8 mouse cellular contexts compared by ENCODE assay signal in genomic region chr17:24689251-24690081, GRCm38 (mm10). TPM values are rescaled to one million over a fixed set of nuclear protein-coding genes. Genes with fewer than 3 reads are reported as not detected.
A peak's percentile ranks its signal among the peaks of the same experiment; 100 is the strongest.
DNase-seq lines count a peak whose midpoint lies in the region; ATAC-seq lines count a peak whose summit lies in the region.

TSS of gene Syngr3 (minus strand) at chr17:24689955.

- H3K9me3 ChIP-seq in forebrain, embryonic 14.5 days (replicated peaks; ENCODE audit: control insufficient read depth, low read length), result no peaks in the 10 kb centered on the region
- H3K9me3 ChIP-seq in neural tube, embryonic 15.5 days (replicated peaks), result no peaks in the 10 kb centered on the region

- intact Hi-C loops in left cerebral cortex, postnatal 25 days (cut with DNase I), result no loop called here

- peaks cover 3% of the 10 kb centered on the region for H3K4me1 ChIP-seq in forebrain, embryonic 14.5 days (ENCODE audit: control insufficient read depth, insufficient read depth, low read length)
- H3K4me1 ChIP-seq in neural tube, embryonic 15.5 days, result peaks cover 58% of the 10 kb centered on the region

- WGBS in forebrain, embryonic 14.5 days, result under 1% methylated on average over 35 of the region's 55 CpGs
- under 1% methylated on average over 49 of the region's 55 CpGs for WGBS in neural tube, embryonic 15.5 days

- peak within 1 kb of the TSS; percentile 77 for H3K27ac ChIP-seq in forebrain, embryonic 14.5 days (ENCODE audit: low read depth, low read length)
- H3K27ac ChIP-seq in neural tube, embryonic 15.5 days (replicated peaks), result peak within 1 kb of the TSS; percentile 93

- H3K4me3 ChIP-seq in forebrain, embryonic 14.5 days (ENCODE audit: low read depth, low read length), result peak within 1 kb of the TSS; percentile 77
- H3K4me3 ChIP-seq in neural tube, embryonic 15.5 days (replicated peaks), result peak within 1 kb of the TSS; percentile 70

- peaks cover 7% of the 10 kb centered on the region; the same call in 1 of the 2 replicates for H3K36me3 ChIP-seq in forebrain, embryonic 14.5 days (ENCODE audit: control insufficient read depth, insufficient read depth, low read length)
- H3K36me3 ChIP-seq in neural tube, embryonic 15.5 days, result peaks cover 13% of the 10 kb centered on the region

- H3K27me3 ChIP-seq in forebrain, embryonic 14.5 days (replicated peaks; ENCODE audit: control insufficient read depth, insufficient read depth, low read length), result peaks cover 19% of the 10 kb centered on the region
- H3K27me3 ChIP-seq in neural tube, embryonic 15.5 days (replicated peaks), result peaks cover 19% of the 10 kb centered on the region

- peak within 1 kb of the TSS; percentile 76 for H3K4me2 ChIP-seq in forebrain, embryonic 14.5 days (ENCODE audit: low read length)
- H3K4me2 ChIP-seq in neural tube, embryonic 15.5 days, result peak within 1 kb of the TSS; percentile 64

- H3K9ac ChIP-seq in forebrain, embryonic 14.5 days (ENCODE audit: low read length), result peak within 1 kb of the TSS; percentile 94
- H3K9ac ChIP-seq in neural tube, embryonic 15.5 days (replicated peaks), result peak within 1 kb of the TSS; percentile 86

- ATAC-seq in forebrain, embryonic 14.5 days, result peak; percentile 68
- ATAC-seq in neural tube, embryonic 15.5 days (ENCODE audit: low FRiP score), result peak; percentile 77

- no peak for DNase-seq in layer of hippocampus, adult 18-20 months (ENCODE audit: low spot score in 2 of 2)
- DNase-seq in layer of hippocampus, adult 9-11 months, result no peak
- peak; percentile 74 for DNase-seq in cerebellum, adult 11-12 months
- DNase-seq in forebrain, embryonic 14.5 days (ENCODE audit: low spot score), result peak; percentile 51
- peak; percentile 52 to 60 for DNase-seq in left cerebral cortex, postnatal 25 days (ENCODE audit: low spot score in 2 of 2)
- no peak for DNase-seq in gastrocnemius, adult 8-10 months (ENCODE audit: low spot score in 2 of 2)
- no peak for DNase-seq in spleen, postnatal 4 days (ENCODE audit: low spot score in 2 of 2)

RNA-seq across cellular contexts. Expression of gene Syngr3, which starts in this region (rescaled TPM):
- total RNA-seq in layer of hippocampus, adult 18-20 months (2021), result 100 to 1,000 TPM; 159 to 169 TPM
- polyA plus RNA-seq in forebrain, embryonic 14.5 days (2014; fragmentation: Nextera tagmentation; extraction: Ambion mirVana), result 105 and 136 TPM in 2 replicates
- 100 to 1,000 TPM; 203 to 214 TPM for total RNA-seq in left cerebral cortex, postnatal 25 days (2021)
- 214 and 242 TPM in 2 replicates for polyA plus RNA-seq in neural tube, embryonic 15.5 days (2015; fragmentation: Nextera tagmentation; extraction: Ambion mirVana)
- total RNA-seq in gastrocnemius, adult 8-10 months (2022), result under 1 TPM in 1 of 4 experiments, not detected in 3; 0.17 TPM

Comparison
In these comparisons a context has a peak if more than half of its experiments do, and no peak if none do; other contexts are left out.
1. RNA of gene Syngr3 (total RNA-seq): 203 to 214 TPM in left cerebral cortex, postnatal 25 days and 159 to 169 TPM in layer of hippocampus, adult 18-20 months; 0.17 TPM in gastrocnemius, adult 8-10 months; every median in the first group is over 100 times any median in the second.
2. DNase-seq: peak in cerebellum, adult 11-12 months (single experiment), forebrain, embryonic 14.5 days (single experiment) and left cerebral cortex, postnatal 25 days (2 of 2); none in layer of hippocampus, adult 18-20 months (0 of 2), layer of hippocampus, adult 9-11 months (single experiment), gastrocnemius, adult 8-10 months (0 of 2) and spleen, postnatal 4 days (0 of 2).